ENCODE assay signal across 37 mouse cellular contexts in genomic region chr8:54554921-54555320, GRCm38 (mm10). TPM values are rescaled to one million over a fixed set of nuclear protein-coding genes. Genes with fewer than 3 reads are reported as not detected.
"Had no signal": no experiment of that assay in that cellular context is flagged by ENCODE, and none has a peak within 500 bp of the region (broad histone marks: within the 10 kb centered on the region; RNA-seq: fewer than 3 reads in every experiment).

No protein-coding gene starts in this region.

- DNase-seq: gastrocnemius, postnatal 25 days; heart, adult 18-20 months; heart, postnatal 10 days; heart, postnatal 4 days; kidney, adult 18-20 months; kidney, adult 8-10 months; kidney, postnatal 10 days; kidney, postnatal 25 days; kidney, postnatal 4 days; liver; liver, embryonic 13.5 days had no signal

- ATAC-seq: hindbrain, embryonic 16.5 days; inflammation-experienced regulatory T-cells, adult 6 months; intestine, embryonic 15.5 days; intestine, postnatal 0 days had no signal

- H3K4me3 ChIP-seq: heart, embryonic 10.5 days; heart, embryonic 12.5 days; hindbrain, embryonic 10.5 days; hindbrain, embryonic 12.5 days; intestine, embryonic 15.5 days; layer of hippocampus, adult 2 months; limb, embryonic 10.5 days; limb, embryonic 12.5 days; liver, embryonic 13.5 days had no signal

- H3K27ac ChIP-seq: heart, embryonic 10.5 days; hindbrain, embryonic 10.5 days; hindbrain, embryonic 12.5 days; hindbrain, embryonic 14.5 days; intestine, embryonic 15.5 days; layer of hippocampus, adult 2 months; limb, embryonic 10.5 days; limb, embryonic 12.5 days; liver, embryonic 13.5 days had no signal

- H3K4me2 ChIP-seq: heart, embryonic 12.5 days; hindbrain, embryonic 12.5 days; hindbrain, embryonic 14.5 days; intestine, embryonic 15.5 days; limb, embryonic 12.5 days; liver, embryonic 11.5 days; liver, embryonic 13.5 days had no signal

- H3K9me3 ChIP-seq: heart, embryonic 10.5 days; heart, embryonic 12.5 days; hindbrain, embryonic 10.5 days; hindbrain, embryonic 12.5 days; intestine, embryonic 15.5 days; limb, embryonic 10.5 days; limb, embryonic 12.5 days; liver, embryonic 13.5 days had no signal

- H3K36me3 ChIP-seq: heart, embryonic 10.5 days; heart, embryonic 12.5 days; hindbrain, embryonic 10.5 days; hindbrain, embryonic 12.5 days; intestine, embryonic 15.5 days; limb, embryonic 10.5 days; limb, embryonic 12.5 days; liver, embryonic 13.5 days had no signal

- H3K9ac ChIP-seq: heart, embryonic 12.5 days; hindbrain, embryonic 12.5 days; hindbrain, embryonic 14.5 days; intestine, embryonic 15.5 days; limb, embryonic 12.5 days; liver, embryonic 13.5 days had no signal

- H3K4me1 ChIP-seq: heart, embryonic 10.5 days; heart, embryonic 12.5 days; hindbrain, embryonic 10.5 days; hindbrain, embryonic 12.5 days; intestine, embryonic 15.5 days; limb, embryonic 10.5 days; limb, embryonic 12.5 days; liver, embryonic 13.5 days had no signal

- H3K27me3 ChIP-seq: heart, embryonic 12.5 days; hindbrain, embryonic 12.5 days; intestine, embryonic 15.5 days; limb, embryonic 12.5 days; liver, embryonic 13.5 days had no signal

RNA-seq across cellular contexts. Expression of gene Asb5, which starts 25.5 kb away (rescaled TPM):
- total RNA-seq: granulocyte monocyte progenitor cell, adult 5-6 weeks had no signal
- polyA plus RNA-seq: inflammation-experienced regulatory T-cells, adult 6 months had no signal

RNA-seq across cellular contexts. Expression of gene Spata4, which starts 45.7 kb away (rescaled TPM):
- total RNA-seq: gastrocnemius, adult 8-10 months; gastrocnemius, postnatal 25 days; gastrocnemius, postnatal 4 days; granulocyte monocyte progenitor cell, adult 5-6 weeks; heart, adult 18-20 months; heart, adult 8-10 months; heart, postnatal 10 days; heart, postnatal 25 days; layer of hippocampus, postnatal 25 days; left cerebral cortex, adult 8-10 months; left cerebral cortex, postnatal 25 days had no signal
- polyA plus RNA-seq: heart, embryonic 10.5 days; heart, embryonic 12.5 days; heart, embryonic 14.5 days; heart, embryonic 16.5 days; hindbrain, embryonic 10.5 days; hindbrain, embryonic 12.5 days; inflammation-experienced regulatory T-cells, adult 6 months; intestine, embryonic 15.5 days; intestine, postnatal 0 days; kidney, embryonic 14.5 days; kidney, embryonic 16.5 days; limb, embryonic 10.5 days; limb, embryonic 12.5 days; limb, embryonic 14.5 days; liver, embryonic 11.5 days; liver, embryonic 13.5 days had no signal
